Mouse (Mus musculus): ENCODE data around the gene Polr2h.
A peak's percentile ranks its signal among the peaks of the same experiment; 100 is the strongest.
"Not testable (repeated sequence)": the region's sequence is repeated elsewhere in the genome, so short reads cannot be mapped to it uniquely, and the experiment has no call there.

Gene Polr2h

GRCm38 (mm10) chr16:20717181-20717977 is at the start of gene Polr2h, which contains the start of gene Clcn2:
Gene Polr2h, plus strand, starts transcription at chr16:20717665.
Gene Clcn2, minus strand, starts transcription at chr16:20717746.
- DNase-seq (ENCODE audit: low read depth, low spot score): peak; percentile 77

- not testable (repeated sequence) for DNase-seq (ENCODE audit: low read depth, low spot score)
These were observed 49.5 kb upstream of the Polr2h start, which contains the start of gene Eif4g1 for GRCm38 (mm10) chr16:20668013-20668412. Gene Eif4g1, plus strand, starts transcription at chr16:20668313.

- DNase-seq (ENCODE audit: low read depth, low spot score): no peak
These were observed 47.2 kb upstream of the Polr2h start for GRCm38 (mm10) chr16:20670291-20670690.

- no peak for DNase-seq (ENCODE audit: low read depth, low spot score)
These were observed 45.6 kb upstream of the Polr2h start for GRCm38 (mm10) chr16:20671886-20672285.

GRCm38 (mm10) chr16:20672500-20672902 is 45.0 kb upstream of the Polr2h start:
- DNase-seq (ENCODE audit: low read depth, low spot score): peak; percentile 79

DNA sequence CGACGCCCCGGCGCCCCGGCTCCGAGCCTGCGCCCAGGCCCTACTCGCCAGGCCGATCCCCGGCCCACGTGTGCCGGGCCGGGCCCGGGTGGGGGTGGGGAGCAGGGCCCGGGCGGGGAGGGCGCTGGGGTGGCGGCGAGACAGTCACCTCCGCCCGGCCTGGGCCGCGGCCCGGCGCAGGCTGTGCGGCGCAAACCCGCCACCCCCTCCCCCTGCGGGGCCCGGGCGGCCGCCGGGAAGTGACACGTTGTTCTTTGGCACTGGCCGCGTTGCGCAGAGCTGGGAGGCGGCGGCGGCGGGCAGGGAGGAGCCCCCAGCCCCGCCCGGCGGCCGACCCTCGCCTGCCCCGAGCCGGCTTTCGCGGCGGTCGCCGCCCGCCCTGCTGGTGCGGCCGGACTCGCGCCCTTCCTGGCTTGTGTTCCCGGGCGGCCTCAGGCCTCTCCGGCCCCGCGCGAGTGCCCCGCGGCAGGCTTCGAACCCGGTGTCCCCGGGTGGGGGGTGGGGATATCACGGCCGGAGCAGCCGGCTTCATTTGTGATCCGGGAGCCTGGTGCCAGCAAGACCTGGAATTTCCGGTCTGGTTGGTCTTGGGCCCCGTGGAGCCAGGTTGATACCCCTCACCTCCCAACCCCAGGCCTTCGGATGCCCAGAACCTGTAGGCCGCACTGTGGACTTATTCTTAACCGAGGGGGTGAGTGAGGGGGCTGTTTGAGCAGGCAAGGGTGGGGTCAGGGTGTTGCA is 44.3 kb upstream of the Polr2h start:
- DNase-seq (ENCODE audit: low read depth, low spot score): no peak

DNA sequence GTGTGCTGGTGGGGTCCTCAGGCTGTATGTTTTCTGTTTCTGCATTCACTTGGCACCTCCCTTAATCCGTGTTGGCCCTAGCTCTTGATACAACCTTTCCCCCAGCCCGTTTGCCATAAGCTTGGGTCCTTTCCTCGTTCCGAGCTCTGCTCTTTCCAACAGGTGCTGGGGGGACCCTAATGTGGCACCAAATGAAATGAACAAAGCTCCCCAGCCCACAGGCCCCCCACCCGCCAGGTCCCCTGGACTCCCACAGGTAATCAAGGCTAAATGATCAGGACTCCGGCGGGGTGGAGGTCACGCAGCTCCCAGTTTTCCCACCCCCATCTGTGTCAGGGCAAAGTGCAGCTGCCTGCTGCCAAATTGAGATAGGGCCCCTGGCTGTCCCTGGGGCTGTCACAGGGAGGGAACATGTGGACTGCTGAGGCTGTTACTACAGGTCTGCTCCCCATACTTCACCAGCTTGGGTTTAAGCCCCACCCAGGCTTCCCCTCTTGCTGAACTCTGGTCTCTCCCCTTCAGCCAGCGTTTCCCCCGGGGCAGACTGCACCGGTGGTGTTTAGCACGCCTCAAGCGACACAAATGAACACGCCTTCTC is 43.7 kb upstream of the Polr2h start:
- no peak for DNase-seq (ENCODE audit: low read depth, low spot score)

- DNase-seq (ENCODE audit: low read depth, low spot score): no peak
These were observed 42.3 kb upstream of the Polr2h start for GRCm38 (mm10) chr16:20675213-20675612.

GRCm38 (mm10) chr16:20676702-20677101 is 40.8 kb upstream of the Polr2h start:
- no peak for DNase-seq (ENCODE audit: low read depth, low spot score)

GRCm38 (mm10) chr16:20677380-20677779 is 40.1 kb upstream of the Polr2h start:
- no peak for DNase-seq (ENCODE audit: low read depth, low spot score)

GRCm38 (mm10) chr16:20677974-20678675 is 39.3 kb upstream of the Polr2h start:
- no peak for DNase-seq (ENCODE audit: low read depth, low spot score)

- DNase-seq (ENCODE audit: low read depth, low spot score): no peak
These were observed 26.7 kb upstream of the Polr2h start for GRCm38 (mm10) chr16:20690774-20691173.

- no peak for DNase-seq (ENCODE audit: low read depth, low spot score)
These were observed 25.8 kb upstream of the Polr2h start for GRCm38 (mm10) chr16:20691617-20692016.

DNA sequence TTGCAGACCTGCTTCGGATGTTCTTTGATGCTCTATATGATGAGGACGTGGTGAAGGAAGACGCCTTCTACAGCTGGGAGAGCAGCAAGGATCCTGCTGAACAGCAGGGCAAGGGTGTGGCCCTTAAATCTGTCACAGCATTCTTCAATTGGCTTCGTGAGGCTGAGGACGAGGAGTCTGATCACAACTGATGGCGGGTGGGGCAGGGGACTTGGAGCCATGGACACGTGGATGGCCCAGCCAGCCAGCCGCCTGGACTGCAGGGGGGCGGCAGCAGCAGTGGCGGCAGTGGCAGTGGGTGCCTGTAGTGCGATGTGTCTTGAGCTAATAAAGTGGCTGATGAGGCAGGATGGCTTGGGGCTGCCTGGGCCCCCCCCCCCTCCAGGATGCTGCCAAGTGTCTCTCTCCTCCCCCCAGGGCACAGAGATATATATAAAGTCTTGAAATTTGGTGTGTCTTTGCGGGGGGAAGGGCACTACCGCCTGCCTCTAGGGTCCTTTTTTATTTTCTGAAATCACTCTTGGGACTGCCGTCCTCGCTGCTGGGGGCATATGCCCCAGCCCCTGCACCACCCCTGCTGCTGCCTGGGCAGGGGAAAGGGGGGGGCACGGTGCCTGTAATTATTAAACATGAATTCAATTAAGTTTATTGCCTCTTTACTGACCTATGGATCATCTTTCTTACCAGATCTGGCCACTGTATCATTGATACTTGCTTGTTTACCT is 25.1 kb upstream of the Polr2h start:
- DNase-seq (ENCODE audit: low read depth, low spot score): no peak

DNA sequence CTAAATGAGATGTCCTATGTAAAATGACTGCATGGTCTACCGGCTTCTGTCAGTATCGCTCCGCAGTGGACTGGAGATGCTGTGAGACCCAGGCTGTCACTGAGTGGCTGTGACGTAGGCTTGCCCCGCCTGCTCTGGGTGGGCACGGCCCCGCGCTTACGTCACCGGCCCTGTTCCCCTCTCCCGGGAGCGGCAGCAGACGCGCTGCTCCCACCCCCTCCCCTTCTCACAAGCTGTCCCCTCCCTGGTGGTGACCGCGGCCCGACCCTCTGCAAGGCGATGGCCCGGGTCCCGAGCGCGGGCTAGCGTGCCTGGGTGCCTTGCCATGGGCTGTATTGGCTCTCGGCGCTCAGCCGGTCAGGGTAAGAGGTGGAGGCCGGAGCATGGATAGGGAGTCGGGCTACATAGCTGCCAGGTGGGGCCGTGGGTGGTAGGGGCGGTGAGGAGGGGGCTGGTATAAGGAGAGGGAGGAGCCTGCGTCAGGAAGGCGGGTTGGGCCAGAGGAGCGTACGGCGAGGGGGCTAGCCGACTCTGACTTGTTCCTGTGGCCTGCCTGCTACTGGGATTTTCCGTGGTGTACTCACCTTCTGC is 24.3 kb upstream of the Polr2h start, which contains the start of gene Fam131a:
Gene Fam131a (plus strand): TSS at position 131 of the 591 bp plus-strand sequence.
- DNase-seq (ENCODE audit: low read depth, low spot score): no peak

GRCm38 (mm10) chr16:20694781-20695180 is 22.7 kb upstream of the Polr2h start:
- no peak for DNase-seq (ENCODE audit: low read depth, low spot score)

GRCm38 (mm10) chr16:20695622-20696323 is 21.7 kb upstream of the Polr2h start:
- DNase-seq (ENCODE audit: low read depth, low spot score): no peak

- DNase-seq (ENCODE audit: low read depth, low spot score): no peak
These were observed 18.2 kb upstream of the Polr2h start for GRCm38 (mm10) chr16:20699266-20699665.

DNA sequence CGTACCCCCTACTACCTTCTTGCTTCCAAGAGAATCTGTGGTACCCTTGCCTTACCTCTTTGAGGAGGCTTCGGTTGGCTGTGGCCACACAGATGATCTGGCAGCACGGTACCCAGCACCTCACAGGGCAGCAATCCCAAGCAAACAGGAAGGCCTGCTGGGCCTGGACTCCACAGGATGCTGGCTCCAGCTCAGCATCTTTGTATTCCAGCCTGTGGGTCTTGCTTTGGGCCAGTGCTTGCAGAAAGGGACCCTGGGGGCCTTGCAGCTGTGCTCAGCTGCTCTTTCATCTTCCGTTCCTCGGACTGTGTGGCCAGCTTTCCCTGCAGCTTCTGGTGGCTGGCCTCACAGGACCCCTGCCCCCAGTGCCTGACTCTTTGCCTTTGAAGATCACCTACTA is 17.4 kb upstream of the Polr2h start:
- DNase-seq (ENCODE audit: low read depth, low spot score): no peak

DNA sequence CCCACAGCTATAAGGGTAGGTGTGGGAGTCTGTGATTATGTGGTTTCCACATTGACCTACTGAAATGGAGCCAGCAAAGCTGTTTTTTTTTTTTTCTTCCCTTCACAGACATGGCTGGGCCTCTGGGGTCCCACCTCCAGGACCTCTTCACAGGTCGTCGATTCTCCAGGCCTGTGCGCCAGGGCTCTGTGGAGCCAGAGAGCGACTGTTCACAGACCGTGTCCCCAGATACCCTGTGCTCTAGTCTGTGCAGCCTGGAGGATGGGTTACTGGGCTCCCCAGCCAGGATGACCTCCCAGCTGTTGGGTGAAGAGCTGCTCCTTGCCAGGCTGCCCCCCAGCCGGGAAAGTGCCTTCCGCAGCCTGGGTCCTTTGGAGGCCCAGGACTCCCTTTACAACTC is 16.1 kb upstream of the Polr2h start:
- DNase-seq (ENCODE audit: low read depth, low spot score): no peak
